Mouse (Mus musculus) embryonic fibroblast, embryonic 13.5 days (primary cell): ENCODE results near the gene Bfsp2.

Experiments used
- CTCF ChIP-seq: IDR thresholded peaks from 2 replicates; pipeline ENCODE4 v1.5.1; 2011; ENCODE audit warnings: mild to moderate bottlenecking, control low read depth, low read length, moderate library complexity, borderline replicate concordance; ENCODE audit not compliant: insufficient read depth
- POLR2A ChIP-seq: IDR thresholded peaks from 2 replicates; pipeline ENCODE4 v1.6.1; 2011; ENCODE audit warnings: low read depth, mild to moderate bottlenecking, control low read depth, low read length, moderate library complexity

GRCm38 (mm10) chr9:103443824-103444185 is 36.4 kb downstream of the Bfsp2 start:
- no peak for TF ChIP-seq CTCF
- TF ChIP-seq POLR2A = no peak
